Mouse (Mus musculus): ENCODE results near the gene A930004D18Rik.
"Not testable (repeated sequence)": the region's sequence is repeated elsewhere in the genome, so short reads cannot be mapped to it uniquely, and the experiment has no call there.

Gene A930004D18Rik

DNA sequence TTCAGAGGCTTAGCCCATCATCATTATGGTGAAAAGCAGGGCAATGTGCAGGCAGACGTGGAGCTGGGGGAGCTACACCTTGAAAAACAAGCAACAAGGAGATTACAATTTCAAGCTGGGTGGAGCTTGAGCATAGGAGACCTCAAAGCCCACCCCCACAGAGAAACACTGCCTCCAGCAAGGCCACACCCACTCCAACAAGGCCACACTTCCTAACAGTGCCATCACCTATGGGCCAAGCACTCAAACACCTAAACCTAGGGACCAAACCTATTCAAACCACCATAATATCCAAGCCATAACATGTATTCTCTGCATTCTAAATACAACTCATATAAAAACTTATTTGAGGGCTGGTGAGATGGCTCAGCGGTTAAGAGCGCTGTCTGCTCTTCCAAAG lies 35.2 kb downstream of the A930004D18Rik start:
- no peak for DNase-seq

DNA sequence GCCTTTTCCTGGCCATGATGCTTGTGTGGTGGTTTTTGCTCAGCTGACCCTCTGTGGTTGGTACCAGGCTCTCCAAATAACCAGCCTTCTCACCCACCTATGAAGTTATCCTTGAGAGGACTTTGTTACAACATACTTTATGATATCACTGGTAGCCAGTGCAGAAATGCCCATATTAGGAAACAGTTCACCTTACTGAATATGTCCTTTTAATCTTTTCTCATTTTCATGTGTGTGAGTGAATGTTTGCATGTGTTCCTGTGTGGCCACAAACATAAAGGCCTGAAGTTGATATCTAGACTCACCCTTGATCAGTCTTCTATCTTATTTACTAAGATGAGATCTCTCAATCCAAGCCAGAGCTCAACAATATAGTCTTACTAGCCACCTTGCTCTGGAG lies 40.7 kb downstream of the A930004D18Rik start, which contains the start of gene H2al2a:
TSS of gene H2al2a (minus strand) at position 101 of the 400 bp plus-strand sequence.
- DNase-seq = no peak

DNA sequence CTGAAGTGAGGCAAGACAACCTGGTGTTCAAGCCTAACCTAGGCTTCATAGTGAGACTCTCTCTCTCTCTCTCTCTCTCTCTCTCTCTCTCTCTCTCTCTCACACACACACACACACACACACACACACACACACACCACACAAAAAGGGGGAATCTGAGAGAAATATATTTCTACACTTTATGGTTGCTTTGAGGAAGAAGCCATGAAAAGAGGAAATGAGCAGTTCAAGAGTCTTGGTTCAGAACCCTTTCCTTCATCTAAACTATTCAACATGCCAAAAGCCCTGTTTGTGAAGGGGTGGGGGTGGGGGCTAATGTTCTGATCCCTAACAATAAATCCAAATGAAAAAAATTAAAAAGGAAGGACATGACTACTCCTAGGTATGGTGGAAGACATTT lies 48.0 kb downstream of the A930004D18Rik start:
- DNase-seq = no peak

DNA sequence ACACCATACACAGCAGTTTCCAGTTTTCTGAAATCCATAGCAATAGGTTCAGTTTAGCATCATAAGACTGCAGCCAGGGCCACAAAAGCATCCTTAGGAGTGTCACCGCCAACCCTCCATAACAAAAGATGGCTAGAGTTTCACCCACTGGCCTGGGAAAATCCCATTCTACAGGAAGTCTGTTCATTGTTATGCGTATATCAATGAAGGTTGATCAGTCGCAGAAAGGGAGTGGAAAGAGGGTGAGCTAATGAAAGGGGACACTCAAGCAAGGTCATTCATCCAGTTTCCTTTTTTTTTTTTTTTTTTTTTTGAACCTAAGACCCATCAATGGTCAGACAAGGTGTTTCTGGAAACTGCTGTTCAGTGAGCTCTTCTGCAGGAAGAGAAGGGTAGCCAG lies 48.4 kb downstream of the A930004D18Rik start:
- no peak for DNase-seq

DNA sequence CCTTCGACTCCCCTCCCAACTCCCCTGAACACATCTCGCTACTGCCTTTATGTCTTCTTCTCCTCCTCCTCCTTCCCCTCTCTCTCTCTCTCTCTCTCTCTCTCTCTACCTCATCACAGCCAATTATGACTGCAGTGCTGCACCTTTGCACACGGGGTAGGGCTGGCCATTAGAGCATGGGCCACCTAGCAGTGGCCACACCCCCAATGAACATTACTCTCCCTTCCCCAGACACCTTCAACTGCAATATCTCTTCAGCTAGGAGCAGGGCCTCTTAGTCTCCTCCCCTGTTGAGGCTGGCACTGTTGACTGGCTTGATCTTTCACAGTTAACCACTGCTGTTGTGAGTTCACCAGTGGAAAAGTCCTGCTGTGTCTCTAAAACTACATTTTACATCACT lies 50.8 kb downstream of the A930004D18Rik start:
- no peak for DNase-seq

DNA sequence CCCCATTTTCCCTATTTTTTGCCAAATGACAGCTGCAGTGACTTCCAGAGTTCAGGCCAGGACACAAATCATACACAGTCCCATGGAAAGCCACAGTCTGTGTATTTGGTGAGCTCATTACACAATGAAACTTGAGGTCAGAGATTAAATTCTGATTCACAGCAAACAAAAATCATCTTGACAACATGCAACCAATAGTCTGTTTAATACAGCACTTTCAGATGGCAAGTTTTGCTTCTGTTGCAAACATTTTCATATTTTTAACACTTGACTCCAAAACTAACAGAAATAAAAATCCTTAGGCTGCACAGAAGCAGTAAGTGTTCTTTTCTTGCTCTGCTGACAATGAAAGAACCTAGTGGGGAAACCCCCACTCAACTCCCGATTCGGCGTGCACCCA lies 52.8 kb downstream of the A930004D18Rik start:
- no peak for DNase-seq

DNA sequence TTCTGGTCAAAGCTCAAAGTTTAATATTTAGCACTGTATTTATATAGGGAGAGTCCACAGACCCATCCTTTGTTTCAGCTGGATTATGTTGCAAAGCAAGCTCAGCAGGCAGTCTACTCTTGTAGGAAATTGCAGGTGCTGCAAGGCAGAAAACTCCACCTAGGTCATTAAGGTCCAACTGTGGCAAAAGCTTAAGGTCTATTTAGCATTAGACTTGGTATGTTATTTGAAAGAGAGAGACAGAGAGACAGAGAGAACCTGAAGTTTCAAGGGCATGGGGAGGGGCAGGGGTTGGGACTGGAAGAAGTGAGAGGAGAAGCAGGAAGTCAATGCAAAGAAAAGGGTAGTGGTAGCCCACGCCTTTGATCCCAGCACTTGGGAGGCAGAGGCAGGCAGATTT lies 54.8 kb downstream of the A930004D18Rik start:
- DNase-seq = no peak

DNA sequence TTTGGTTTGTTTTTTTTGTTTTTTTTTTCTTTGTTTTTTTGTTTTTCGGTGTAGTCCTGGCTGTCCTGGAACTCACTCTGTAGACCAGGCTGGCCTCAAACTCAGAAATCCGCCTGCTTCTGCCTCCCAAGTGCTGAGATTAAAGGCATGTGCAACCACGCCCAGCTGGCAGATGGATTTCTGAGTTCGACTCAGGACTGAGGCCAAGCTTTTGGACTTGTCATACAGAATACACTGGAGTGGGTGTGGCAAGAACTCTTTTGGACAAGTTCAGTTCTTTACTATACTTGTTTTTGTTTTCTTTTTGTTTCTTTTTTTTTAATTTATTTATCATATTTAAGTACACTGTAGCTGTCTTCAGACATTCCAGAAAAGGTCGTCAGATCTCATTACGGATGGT lies 58.8 kb downstream of the A930004D18Rik start:
- DNase-seq = no peak

DNA sequence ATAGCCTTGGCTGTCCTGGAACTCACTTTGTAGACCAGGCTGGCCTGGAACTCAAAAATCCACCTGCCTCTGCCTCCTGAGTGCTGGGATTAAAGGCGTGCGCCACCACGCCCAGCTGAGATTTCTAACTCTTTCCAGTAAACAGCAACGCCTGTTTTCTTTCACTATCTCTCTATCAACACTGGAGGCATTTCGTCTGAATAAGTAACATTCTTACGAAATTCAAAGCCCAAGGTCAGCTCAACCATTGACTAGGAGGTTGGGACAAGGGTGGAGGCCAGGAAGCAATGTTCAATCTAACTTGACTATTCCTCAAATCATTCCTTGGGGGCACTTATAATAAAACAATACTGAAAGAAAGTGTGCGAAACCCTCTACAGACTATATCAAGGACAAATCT lies 59.3 kb downstream of the A930004D18Rik start:
- DNase-seq = not testable (repeated sequence)

DNA sequence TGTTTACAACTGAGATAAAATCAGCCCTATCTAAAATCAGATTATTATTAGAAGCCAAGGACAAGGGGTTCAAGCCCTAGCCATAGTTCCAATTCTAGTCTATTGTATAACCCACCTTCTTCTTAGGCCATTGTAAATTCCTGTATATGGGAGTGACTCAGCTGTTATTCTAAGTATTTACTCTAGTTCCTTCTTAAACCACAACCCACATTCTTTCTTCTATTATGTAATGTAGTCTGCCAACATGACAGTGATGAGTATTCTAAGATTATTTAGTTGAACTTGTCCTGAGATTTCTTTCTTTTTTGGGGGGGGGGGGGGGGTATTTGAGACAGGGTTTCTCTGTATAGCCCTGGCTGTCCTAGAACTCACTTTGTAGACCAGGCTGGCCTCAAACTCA lies 59.9 kb downstream of the A930004D18Rik start:
- not testable (repeated sequence) for DNase-seq

DNA sequence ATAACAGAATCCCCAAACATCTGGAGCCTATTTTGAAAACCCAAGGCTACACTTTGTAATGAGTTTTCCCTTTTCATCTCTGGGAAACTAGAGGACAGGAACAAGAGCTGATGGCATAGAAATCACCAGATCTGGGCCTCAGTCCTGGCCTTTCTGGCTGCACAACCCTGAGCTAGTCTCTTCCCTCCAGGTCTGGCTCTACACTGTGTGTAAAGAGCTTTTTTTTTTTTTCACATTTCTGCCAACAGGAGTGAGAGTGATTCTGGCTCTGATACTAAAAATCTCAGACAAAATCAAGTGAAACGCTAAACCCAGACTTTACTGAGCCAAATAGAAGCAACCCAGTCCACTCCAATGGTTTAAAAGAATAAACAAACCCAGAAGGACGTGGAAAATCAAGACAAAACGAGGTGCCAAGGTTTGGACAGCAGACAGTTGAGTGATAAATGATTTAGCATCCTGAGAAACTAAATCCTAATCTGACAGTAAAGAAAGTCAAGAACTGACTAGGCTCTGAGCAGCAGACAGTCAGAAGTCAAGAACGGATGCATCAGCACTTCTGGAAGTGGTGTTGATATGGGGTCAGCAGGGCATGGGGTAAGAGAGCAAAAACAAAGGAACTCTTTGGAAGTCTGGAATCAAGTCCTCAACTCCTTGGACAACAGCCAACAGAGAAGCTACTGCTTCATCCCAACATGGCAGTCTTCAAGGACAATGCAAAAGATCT lies 61.8 kb downstream of the A930004D18Rik start:
- no peak for DNase-seq

All from cerebellum, adult 11-12 months (tissue).